Mouse (Mus musculus) midbrain, postnatal 0 days (tissue): ENCODE results near the gene Ppp1r9a. TPM values are rescaled to one million over a fixed set of nuclear protein-coding genes. Genes with fewer than 3 reads are reported as not detected.
"Not testable (repeated sequence)": the region's sequence is repeated elsewhere in the genome, so short reads cannot be mapped to it uniquely, and the experiment has no call there.

ENCODE experiments used
- ATAC-seq: fragments of 200-750 bp; cut with Nextera tagmentation; 2 replicates; pipeline ENCODE4 v1.8.0; 2017; ENCODE audit warnings: moderate number of reproducible peaks, mild to moderate bottlenecking, moderate TSS enrichment, moderate library complexity; ENCODE audit not compliant: low FRiP score
- DNase-seq: peaks from one replicate; pipeline ENCODE4 v3.0.0-alpha.2; 2015; ENCODE audit warnings: low spot score
- H3K27ac ChIP-seq: fragments of 300-500 bp; sonication (generic); 2 replicates; pipeline ENCODE4 v1.5.1; 2014; ENCODE audit warnings: low read depth, mild to moderate bottlenecking, low read length, mixed read lengths
- H3K27me3 ChIP-seq: fragments of 300-500 bp; sonication (generic); 2 replicates; pipeline ENCODE4 v1.6.1; 2014; ENCODE audit warnings: low read length, control low read depth, mixed read lengths; ENCODE audit not compliant: insufficient read depth
- H3K36me3 ChIP-seq: fragments of 300-500 bp; sonication (generic); 2 replicates; pipeline ENCODE4 v1.6.1; 2014; ENCODE audit warnings: low read length, control low read depth, mixed read lengths; ENCODE audit not compliant: insufficient read depth
- H3K4me1 ChIP-seq: fragments of 300-500 bp; sonication (generic); 2 replicates; pipeline ENCODE4 v1.6.1; 2014; ENCODE audit warnings: mild to moderate bottlenecking, control low read depth, antibody characterized with exemption, low read length, mixed read lengths; ENCODE audit not compliant: insufficient read depth
- H3K4me2 ChIP-seq: fragments of 300-500 bp; sonication (generic); 2 replicates; pipeline ENCODE4 v1.6.1; 2014; ENCODE audit warnings: low read depth, mild to moderate bottlenecking, low read length, mixed read lengths; ENCODE audit not compliant: poor library complexity, severe bottlenecking
- H3K4me3 ChIP-seq: fragments of 300-500 bp; sonication (generic); 2 replicates; pipeline ENCODE4 v1.5.1; 2014; ENCODE audit warnings: low read depth, mild to moderate bottlenecking, low read length, moderate library complexity
- H3K9ac ChIP-seq: fragments of 300-500 bp; sonication (generic); replicated peaks from 2 replicates; pipeline ENCODE4 v1.6.1; 2014; ENCODE audit warnings: mild to moderate bottlenecking, low read length, moderate library complexity, mixed read lengths; ENCODE audit not compliant: poor library complexity, severe bottlenecking
- H3K9me3 ChIP-seq: fragments of 300-500 bp; sonication (generic); 2 replicates; pipeline ENCODE4 v1.6.1; 2016; ENCODE audit warnings: low read length, control low read depth
- CTCF ChIP-seq: IDR thresholded peaks from 2 replicates; pipeline ENCODE4 v1.5.1; 2016; ENCODE audit warnings: antibody characterized with exemption, mild to moderate bottlenecking
- WGBS: fragments of 180-500 bp; shearing (Covaris S2); extraction: QIAGEN DNeasy Blood & Tissue Kit; methylation state at CpG from one replicate; pipeline ENCODE4 v1.1.7; 2014; 5-methylcytosine and 5-hydroxymethylcytosine counted together
- polyA plus RNA-seq: library from polyadenylated mRNA; unstranded; fragments of >200 nt; fragmentation: Nextera tagmentation; extraction: Ambion mirVana; gene quantifications from 2 replicates; pipeline ENCODE4 v1.2.1, GENCODE M21; 2015
- total RNA-seq: library from RNA; depleted of rRNA; stranded (reverse); fragments of >200 nt; gene quantifications from 2 replicates; pipeline ENCODE4 v1.2.3, GENCODE M21; 2014; rRNA removed

The Ppp1r9a gene
- total RNA-seq (66.3 and 74.7 TPM in 2 replicates), polyA plus RNA-seq (35.2 and 43.6 TPM in 2 replicates)

DNA sequence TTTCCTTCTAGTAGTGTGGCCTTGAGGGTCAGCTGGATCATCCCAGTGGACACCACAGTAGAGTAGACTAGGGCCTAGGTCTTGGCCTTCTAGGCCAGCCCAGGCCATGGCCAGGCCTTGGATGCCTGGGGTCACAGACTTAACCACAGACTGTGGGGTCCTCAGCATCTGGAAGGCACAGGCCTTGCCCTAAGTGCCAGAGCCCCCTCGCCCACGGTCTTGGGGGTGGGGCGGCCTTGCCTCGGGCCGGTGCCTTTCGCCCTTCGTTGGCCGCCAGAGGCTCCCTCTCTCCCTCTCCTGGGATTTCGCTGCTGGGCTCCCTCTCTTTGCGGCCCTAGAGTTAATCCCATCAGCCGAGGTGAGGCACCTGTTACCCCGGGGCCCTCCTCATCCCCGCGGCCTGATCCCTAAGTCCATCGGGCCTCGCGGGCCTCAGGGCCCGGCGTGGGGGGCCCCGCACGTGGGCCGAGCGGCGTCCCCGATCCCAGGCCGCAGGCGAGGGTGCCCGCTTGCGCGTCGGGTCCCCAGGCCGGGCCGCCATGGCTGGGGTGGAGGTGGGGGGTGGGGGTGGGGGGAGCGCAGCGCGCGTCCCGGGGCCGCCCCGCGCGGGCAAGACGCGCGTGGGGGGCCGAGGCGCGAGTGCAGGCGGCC is at the start of gene Ppp1r9a:
Ppp1r9a (plus strand) TSS at position 244 of the 651 bp plus-strand sequence.
- Histone ChIP-seq H3K4me2 (peak within 1 kb of the TSS; percentile 81), H3K36me3 (no peaks in the 10 kb centered on the region), H3K27ac (peak within 1 kb of the TSS; percentile 96), H3K4me1 (peaks cover 12% of the 10 kb centered on the region; the same call in 1 of the 2 replicates), H3K9ac (peak within 1 kb of the TSS; percentile 95), H3K9me3 (no peaks in the 10 kb centered on the region), H3K4me3 (peak within 1 kb of the TSS; percentile 92), H3K27me3 (no peaks in the 10 kb centered on the region)
- TF ChIP-seq CTCF, result peak; percentile 60
- ATAC-seq (peak; percentile 72), DNase-seq (peak; percentile 62)
- WGBS, result 0% methylated on average over 43 of the region's 49 CpGs

GRCm38 (mm10) chr6:4855236-4855635 is 47.5 kb upstream of the Ppp1r9a start:
- no peaks in the 10 kb centered on the region for H3K27me3 ChIP-seq
- DNase-seq (no peak), ATAC-seq (no peak)
- H3K4me3 ChIP-seq, result no peak overlapping the region
- no peaks in the 10 kb centered on the region for H3K4me1 ChIP-seq
- WGBS, result 44% methylated on average over 10 of the region's 10 CpGs
- no peak overlapping the region for H3K27ac ChIP-seq
- no peaks in the 10 kb centered on the region for H3K9me3 ChIP-seq
- no peak overlapping the region for H3K9ac ChIP-seq
- no peak overlapping the region for H3K4me2 ChIP-seq
- TF ChIP-seq CTCF, result no peak
- H3K36me3 ChIP-seq, result no peaks in the 10 kb centered on the region

- no peaks in the 10 kb centered on the region for H3K4me1 ChIP-seq
- no peak overlapping the region for H3K4me3 ChIP-seq
- DNase-seq, result no peak
- TF ChIP-seq CTCF, result no peak
- no peak for ATAC-seq
- H3K27me3 ChIP-seq, result no peaks in the 10 kb centered on the region
- no peaks in the 10 kb centered on the region for H3K9me3 ChIP-seq
- H3K9ac ChIP-seq, result no peak overlapping the region
- 96% methylated on average over 11 of the region's 11 CpGs for WGBS
- H3K4me2 ChIP-seq, result no peak overlapping the region
- H3K36me3 ChIP-seq, result no peaks in the 10 kb centered on the region
- H3K27ac ChIP-seq, result no peak overlapping the region
These were observed 45.8 kb upstream of the Ppp1r9a start for GRCm38 (mm10) chr6:4856919-4857318.

GRCm38 (mm10) chr6:4884316-4884715 is 18.4 kb upstream of the Ppp1r9a start:
- Histone ChIP-seq H3K9ac (no peak overlapping the region), H3K27me3 (no peaks in the 10 kb centered on the region), H3K27ac (no peak overlapping the region), H3K4me1 (no peaks in the 10 kb centered on the region), H3K4me2 (no peak overlapping the region), H3K4me3 (no peak overlapping the region), H3K36me3 (no peaks in the 10 kb centered on the region), H3K9me3 (no peaks in the 10 kb centered on the region)
- WGBS, result 65% methylated on average over 3 of the region's 3 CpGs
- no peak for DNase-seq
- no peak for TF ChIP-seq CTCF
- no peak for ATAC-seq

DNA sequence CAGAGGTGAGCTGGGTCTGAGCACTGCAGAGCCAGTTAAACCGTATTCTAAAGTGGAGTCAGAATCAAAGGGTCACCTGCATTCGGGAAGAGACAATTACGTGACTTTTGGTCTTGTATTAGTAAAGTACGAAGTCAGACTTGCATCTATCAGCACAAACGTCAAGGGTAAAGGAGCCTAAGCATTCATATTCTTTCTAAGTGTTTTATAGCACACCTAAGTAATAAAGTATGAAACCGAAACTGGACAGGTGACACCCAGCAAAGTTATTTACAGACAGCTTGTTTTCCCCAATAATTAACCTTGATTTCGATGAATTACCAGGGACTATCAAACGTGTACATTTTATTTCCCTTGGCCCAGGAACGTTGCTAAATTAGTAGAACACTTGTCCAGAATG is 13.2 kb upstream of the Ppp1r9a start:
- DNase-seq (no peak), ATAC-seq (no peak)
- Histone ChIP-seq H3K4me3 (no peak overlapping the region), H3K9ac (no peak overlapping the region), H3K36me3 (no peaks in the 10 kb centered on the region), H3K9me3 (no peaks in the 10 kb centered on the region), H3K4me1 (no peaks in the 10 kb centered on the region), H3K27ac (no peak overlapping the region), H3K27me3 (no peaks in the 10 kb centered on the region), H3K4me2 (no peak overlapping the region)
- 84% methylated on average over 9 of the region's 9 CpGs for WGBS
- TF ChIP-seq CTCF, result no peak

GRCm38 (mm10) chr6:4892417-4892816 is 10.3 kb upstream of the Ppp1r9a start:
- H3K4me1 ChIP-seq, result no peaks in the 10 kb centered on the region
- 67% methylated on average over 11 of the region's 11 CpGs for WGBS
- no peaks in the 10 kb centered on the region for H3K9me3 ChIP-seq
- H3K4me3 ChIP-seq, result no peak overlapping the region
- DNase-seq, result no peak
- H3K36me3 ChIP-seq, result no peaks in the 10 kb centered on the region
- H3K27ac ChIP-seq, result no peak overlapping the region
- no peak for TF ChIP-seq CTCF
- H3K9ac ChIP-seq, result no peak overlapping the region
- H3K27me3 ChIP-seq, result no peaks in the 10 kb centered on the region
- no peak for ATAC-seq
- H3K4me2 ChIP-seq, result no peak overlapping the region

DNA sequence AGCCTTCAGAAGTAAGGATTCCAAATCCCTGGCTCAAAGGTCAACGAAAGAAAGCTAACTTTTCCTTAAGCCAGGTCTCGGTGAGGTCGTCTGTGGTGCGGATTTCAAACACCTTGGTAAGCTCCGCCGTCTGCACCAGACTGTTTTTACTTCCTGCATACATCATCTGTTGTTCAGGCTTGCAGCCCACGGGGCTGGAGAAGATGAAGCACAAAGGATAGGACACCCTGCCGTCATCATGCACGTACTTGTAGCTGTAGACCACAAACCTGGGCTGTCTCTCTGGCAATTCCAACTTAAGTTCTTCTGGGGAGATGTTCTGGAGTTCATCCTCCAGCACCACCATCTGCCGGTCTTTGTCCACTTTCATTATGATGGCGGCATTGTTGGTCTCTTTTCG is 9.4 kb upstream of the Ppp1r9a start:
- not testable (repeated sequence) for H3K36me3 ChIP-seq, DNase-seq, H3K27ac ChIP-seq, H3K9me3 ChIP-seq, H3K27me3 ChIP-seq, H3K9ac ChIP-seq, ATAC-seq, H3K4me3 ChIP-seq, H3K4me1 ChIP-seq, H3K4me2 ChIP-seq
- 75% methylated on average over 12 of the region's 12 CpGs for WGBS
